Mouse (Mus musculus): ENCODE results near the gene Vpreb3.

Gene Vpreb3

DNA sequence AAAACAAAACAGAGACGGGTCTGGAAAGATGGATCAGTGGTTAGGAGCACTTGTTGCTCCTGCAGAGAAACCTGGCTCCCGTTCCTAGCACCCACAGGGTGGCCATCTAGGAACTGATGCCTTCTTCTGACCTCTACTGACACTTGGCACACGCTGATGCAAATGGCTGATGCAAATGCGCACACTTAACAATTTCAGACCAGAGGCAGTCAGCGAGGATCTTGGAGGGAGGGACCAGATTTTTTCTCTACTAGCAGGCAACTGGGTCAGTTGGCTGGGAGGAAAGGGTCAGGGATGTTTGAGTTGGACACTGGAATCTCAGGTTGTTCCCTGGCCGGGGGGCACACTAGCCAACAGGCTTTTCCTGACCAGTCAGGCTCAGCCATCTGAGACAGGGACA, 10.0 kb upstream of the Vpreb3 start, which contains the start of gene Chchd10:
Gene Chchd10, plus strand, starts transcription at position 240 of the 400 bp plus-strand sequence.
- DNase-seq = no peak

DNA sequence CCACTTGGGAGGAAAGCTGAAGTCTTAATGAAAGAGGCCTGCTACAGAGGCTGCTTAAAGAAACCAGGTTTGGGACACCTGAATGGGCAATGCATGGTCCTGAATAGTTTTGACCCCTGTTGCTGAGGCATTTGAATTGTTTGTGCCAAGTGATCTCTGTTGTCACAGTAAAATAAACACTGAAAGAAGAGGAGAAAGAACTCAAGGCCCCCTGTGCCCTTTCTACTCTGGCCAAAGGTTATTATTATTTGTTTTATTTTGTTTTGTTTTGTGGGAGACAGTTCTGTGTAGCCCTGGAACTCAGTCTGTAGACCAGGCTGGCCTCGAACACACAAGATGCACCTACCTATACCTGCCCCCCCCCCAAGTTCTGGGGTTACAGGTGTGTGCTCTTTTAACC, 7.9 kb upstream of the Vpreb3 start:
- DNase-seq = no peak

GRCm38 (mm10) chr10:75935680-75936541, 6.9 kb upstream of the Vpreb3 start, which contains the start of gene Mmp11:
TSS of gene Mmp11 (minus strand) at chr10:75936496.
- peak; percentile 78 for DNase-seq

GRCm38 (mm10) chr10:75936909-75937667, 5.8 kb upstream of the Vpreb3 start:
- no peak for DNase-seq

DNA sequence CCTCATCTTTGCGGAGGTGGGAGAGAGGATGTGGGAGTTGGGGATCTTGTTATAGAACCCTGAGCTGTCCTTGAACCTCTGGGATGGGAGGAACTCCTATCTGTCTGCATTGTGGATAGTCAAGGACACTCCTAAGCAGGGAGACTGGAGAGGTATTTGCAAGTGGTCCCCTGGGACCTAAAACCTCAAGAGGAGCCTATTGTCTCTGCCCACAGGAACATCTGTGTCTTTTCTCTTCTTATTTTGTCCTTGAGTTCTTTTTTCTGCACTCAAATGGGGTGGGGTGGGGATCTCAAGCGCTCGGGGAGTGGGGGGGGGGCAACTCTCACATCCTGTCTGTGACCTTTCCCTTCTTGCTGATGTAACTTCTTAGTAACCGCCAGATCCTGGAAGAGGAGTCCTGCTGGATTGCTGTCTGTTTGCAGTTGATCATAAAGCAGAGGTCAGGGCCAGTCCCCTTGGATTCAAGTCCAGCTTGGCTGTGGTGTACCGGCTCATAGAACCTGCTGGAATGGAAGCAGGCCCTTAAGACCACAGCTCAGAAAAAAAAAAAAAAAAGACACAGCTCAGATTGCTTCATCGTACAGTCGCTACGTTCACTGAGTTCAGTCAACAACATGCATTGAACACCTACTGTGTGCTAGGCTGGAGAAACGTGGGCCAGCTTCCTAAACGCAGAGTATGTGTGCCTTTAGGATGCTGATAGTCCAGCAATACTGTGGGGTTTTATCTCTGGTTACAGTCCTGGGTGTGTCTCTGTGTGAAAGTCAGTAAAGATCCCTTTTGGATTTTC, 4.8 kb upstream of the Vpreb3 start:
- no peak for DNase-seq

GRCm38 (mm10) chr10:75939481-75940234, 3.2 kb upstream of the Vpreb3 start:
- DNase-seq = no peak

DNA sequence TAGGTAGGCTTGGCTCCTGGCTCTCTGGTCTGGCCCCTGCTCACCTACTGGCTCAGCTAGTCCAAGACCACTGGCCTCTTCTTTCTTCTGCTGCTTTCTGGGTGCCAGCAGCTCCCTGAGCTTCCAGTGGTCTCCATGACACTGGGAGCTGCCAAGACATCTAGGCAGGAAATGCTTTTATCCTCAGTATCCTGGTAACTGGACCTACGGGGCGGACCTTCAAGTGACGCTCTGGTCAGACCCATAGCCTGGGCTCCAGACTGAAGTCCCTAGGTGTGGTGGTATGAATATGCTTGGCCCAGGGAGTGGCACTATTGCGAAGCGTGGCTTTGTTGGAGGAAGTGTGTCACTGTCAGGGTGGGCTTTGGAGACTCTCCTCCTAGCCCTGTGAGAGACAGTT, 2.3 kb upstream of the Vpreb3 start, which contains the start of gene Gm867:
Gene Gm867, minus strand, starts transcription at position 153 of the 400 bp plus-strand sequence.
- no peak for DNase-seq

GRCm38 (mm10) chr10:75941042-75941824, 1.6 kb upstream of the Vpreb3 start:
- no peak for DNase-seq

DNA sequence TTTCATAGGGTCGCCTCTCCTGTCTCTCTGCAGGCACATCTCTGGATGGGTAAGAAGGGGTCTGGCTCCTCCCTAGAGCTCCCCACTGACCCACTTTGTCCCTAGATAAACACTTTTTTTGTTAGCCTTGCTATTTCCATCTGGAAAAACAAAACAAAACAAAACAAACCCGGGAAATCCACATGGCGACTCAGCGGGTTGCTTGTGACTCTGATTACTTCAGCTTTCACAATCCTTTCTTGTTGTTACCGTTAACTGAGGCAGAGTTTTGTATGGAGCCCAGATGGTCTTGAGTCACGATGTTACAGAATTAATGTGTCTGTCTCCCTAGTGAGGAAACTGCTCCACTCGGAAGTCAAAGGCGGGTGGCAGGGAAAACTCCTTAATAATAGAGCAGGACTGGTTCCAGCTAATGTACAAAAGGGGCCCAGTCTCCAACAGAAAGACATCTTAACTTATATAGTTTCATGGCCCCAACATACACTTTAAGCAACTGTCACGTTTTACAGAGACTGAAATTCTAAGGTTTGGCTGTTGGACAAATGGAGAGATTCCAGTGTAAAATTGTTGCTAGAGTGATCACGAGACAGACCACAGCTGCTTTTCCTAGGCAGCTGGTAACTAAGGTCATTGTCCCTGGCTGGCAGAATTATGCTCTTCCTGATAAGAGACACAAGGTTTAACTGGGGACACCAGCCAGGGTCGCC, 1.4 kb downstream of the Vpreb3 start:
- no peak for DNase-seq

- DNase-seq = no peak
These were observed 2.4 kb downstream of the Vpreb3 start for GRCm38 (mm10) chr10:75945213-75945612.

DNA sequence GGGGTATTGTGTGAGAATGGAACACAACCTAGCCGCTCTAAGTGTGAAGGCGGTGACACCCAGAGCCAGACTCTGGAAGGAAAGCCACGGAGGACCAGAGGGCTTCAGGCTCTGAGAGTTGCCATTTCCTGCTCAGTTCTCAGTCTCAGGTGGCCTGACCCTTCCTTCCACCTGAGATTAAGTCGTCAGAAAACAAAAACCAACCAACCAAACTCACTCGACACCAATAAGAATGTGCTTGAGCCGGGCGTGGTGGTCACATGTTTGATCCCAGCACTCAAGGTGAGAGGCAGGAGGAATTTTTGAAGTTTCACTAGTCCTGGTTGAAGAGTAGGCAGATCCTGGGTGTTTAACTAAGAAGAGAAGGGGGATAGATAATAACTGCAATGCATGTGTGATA, 3.0 kb downstream of the Vpreb3 start:
- DNase-seq = no peak

GRCm38 (mm10) chr10:75948079-75948478, 5.2 kb downstream of the Vpreb3 start:
- DNase-seq = no peak

- no peak for DNase-seq
These were observed 6.5 kb downstream of the Vpreb3 start for GRCm38 (mm10) chr10:75949053-75950045.

DNA sequence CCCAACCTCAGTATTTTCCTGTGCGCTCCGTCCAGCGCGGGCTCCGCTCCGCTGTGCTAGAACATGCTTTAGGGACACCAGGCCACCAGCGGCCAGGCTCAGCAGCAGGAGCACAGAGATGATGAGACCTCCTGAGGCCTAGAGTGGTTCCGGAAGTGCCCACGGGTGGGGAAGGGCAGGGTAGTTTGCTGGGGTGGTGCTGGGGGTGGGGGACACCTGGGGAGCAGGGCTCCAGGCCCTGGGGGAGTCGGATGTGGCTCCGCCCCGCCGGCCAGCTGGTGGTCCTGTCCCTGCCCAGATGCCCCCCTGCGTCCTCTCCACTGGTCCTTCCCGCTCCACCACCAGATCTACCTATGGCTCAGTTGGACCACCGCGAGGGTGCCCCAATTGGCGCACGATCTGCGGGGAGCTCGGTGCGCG, 7.9 kb downstream of the Vpreb3 start:
- no peak for DNase-seq

DNA sequence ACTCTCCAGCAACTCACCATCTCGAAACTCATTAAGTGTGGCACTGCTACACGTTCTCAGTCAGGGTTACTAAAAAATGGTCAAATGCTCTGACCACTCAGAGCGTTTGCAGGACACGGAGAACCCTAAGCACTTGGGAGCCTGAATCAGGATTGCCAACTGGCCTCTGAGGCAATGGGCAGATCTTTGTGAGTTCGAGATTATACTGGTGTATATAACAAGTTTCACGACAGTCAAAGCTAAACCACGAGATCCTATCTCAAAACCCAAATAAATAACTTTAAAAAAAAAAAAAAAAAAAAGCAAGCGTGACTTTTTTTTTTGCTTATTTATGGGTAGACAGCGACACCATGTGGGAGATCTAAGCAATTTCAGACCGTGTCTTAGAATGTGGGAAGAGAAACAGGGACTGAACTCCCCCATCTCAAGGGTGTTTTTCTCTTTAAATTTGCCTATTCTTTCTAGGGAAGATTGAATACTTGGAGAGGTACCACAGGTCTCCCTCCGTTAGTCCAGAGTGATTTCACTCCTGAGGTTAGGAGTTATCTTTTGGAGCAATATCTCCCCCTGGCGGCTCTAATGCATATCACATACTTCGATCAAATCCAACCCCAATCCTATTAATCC, 8.7 kb downstream of the Vpreb3 start:
- DNase-seq = no peak

DNA sequence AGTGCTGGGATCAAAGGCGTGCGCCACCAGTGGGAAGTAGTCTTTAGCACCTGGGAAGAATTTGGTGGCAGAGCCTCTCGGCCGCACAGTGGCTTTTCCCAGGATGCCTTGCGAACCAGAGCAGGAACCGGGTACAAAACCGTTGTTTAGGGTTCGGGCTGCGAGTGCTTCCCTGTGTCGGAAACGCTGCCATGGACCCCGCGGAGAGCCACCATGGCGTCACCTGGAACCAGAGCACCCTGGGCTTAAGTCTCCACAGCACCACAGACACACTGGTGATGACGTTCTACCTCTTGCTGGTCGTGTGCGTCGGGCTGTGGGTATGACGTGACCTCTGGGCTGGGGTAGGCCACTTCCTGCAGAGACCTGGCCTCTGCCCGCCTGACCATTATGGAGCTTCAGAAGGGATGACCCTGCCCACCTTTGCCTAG, 11.5 kb downstream of the Vpreb3 start, which contains the start of gene Gm5134:
Gene Gm5134, plus strand, starts transcription at position 134 of the 431 bp plus-strand sequence.
- DNase-seq = no peak

DNA sequence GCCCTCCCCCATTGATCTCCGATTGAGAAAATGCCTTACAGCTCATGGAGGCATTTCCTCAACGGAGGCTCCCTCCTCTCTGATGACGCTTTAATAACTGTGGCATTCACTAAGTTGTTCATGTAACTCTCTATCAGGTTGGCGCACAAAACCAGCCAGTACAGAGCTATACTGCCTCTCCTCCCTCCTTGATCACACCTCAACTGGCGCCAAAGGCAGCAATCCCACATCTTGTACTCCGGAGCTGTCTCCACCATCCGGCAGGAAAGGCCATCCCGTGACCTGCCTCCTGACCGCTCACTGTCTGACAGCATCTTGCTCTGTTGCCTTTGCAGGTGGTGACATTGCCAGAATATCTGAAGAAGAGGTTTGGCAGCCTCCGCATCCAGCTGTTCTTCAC, 31.0 kb downstream of the Vpreb3 start:
- no peak for DNase-seq

DNA sequence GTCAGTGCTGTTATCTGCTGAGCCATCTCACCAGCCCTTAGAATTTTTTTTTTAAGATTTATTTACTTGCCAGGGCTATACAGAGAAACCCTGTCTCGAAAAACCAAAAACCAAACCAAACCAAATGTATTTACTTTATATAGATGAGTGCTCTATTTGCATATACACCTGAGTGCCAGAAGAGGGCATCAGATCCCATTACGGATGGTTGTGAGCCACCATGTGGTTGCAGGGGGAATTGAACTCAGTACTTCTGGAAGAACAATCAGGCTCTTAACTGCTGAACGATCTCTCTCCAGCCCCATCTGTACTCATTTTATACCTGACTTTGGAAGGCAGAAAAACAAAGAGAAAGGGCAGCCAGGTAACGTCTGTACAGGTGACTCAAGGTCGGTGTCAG, 32.4 kb downstream of the Vpreb3 start:
- DNase-seq = no peak
